Mouse (Mus musculus): Measurements from ENCODE around the gene Bid. TPM values are rescaled to one million over a fixed set of nuclear protein-coding genes. Genes with fewer than 3 reads are reported as not detected.
"Not testable (repeated sequence)": the region's sequence is repeated elsewhere in the genome, so short reads cannot be mapped to it uniquely, and the experiment has no call there.

Gene Bid
- polyA plus RNA-seq, 1 experiment: 28.9 TPM

- Histone ChIP-seq H3K27ac (ENCODE audit: insufficient read depth, low read depth, low read length) (no peak overlapping the region), H3K4me1 (ENCODE audit: control insufficient read depth, insufficient read depth, low read length) (peaks cover 13% of the 10 kb centered on the region), H3K4me3 (ENCODE audit: insufficient read depth, low read length) (no peak overlapping the region)
- TF ChIP-seq CTCF (IDR thresholded peaks at IDR 0.05; ENCODE audit: low read depth, low read length): no peak
- TF ChIP-seq POLR2A (IDR thresholded peaks at IDR 0.05; ENCODE audit: borderline replicate concordance, low read depth, low read length): no peak
These were observed 21.5 kb upstream of the Bid start for GRCm38 (mm10) chr6:120937999-120938608.

GRCm38 (mm10) chr6:120937104-120937617 lies 20.5 kb upstream of the Bid start:
- TF ChIP-seq CTCF (IDR thresholded peaks at IDR 0.05; ENCODE audit: low read depth, low read length) (no peak), POLR2A (IDR thresholded peaks at IDR 0.05; ENCODE audit: borderline replicate concordance, low read depth, low read length) (no peak)
- Histone ChIP-seq H3K27ac (ENCODE audit: insufficient read depth, low read depth, low read length) (no peak overlapping the region), H3K4me3 (ENCODE audit: insufficient read depth, low read length) (no peak overlapping the region), H3K4me1 (ENCODE audit: control insufficient read depth, insufficient read depth, low read length) (peaks cover 18% of the 10 kb centered on the region)

- Histone ChIP-seq H3K27ac (ENCODE audit: insufficient read depth, low read depth, low read length) (no peak overlapping the region), H3K4me1 (ENCODE audit: control insufficient read depth, insufficient read depth, low read length) (peaks cover 22% of the 10 kb centered on the region), H3K4me3 (ENCODE audit: insufficient read depth, low read length) (no peak overlapping the region)
- TF ChIP-seq POLR2A (IDR thresholded peaks at IDR 0.05; ENCODE audit: borderline replicate concordance, low read depth, low read length) (no peak), CTCF (IDR thresholded peaks at IDR 0.05; ENCODE audit: low read depth, low read length) (no peak)
These were observed 17.5 kb upstream of the Bid start for GRCm38 (mm10) chr6:120934176-120934575.

- Histone ChIP-seq H3K4me3 (ENCODE audit: insufficient read depth, low read length) (no peak overlapping the region), H3K27ac (ENCODE audit: insufficient read depth, low read depth, low read length) (no peak overlapping the region), H3K4me1 (ENCODE audit: control insufficient read depth, insufficient read depth, low read length) (peaks cover 22% of the 10 kb centered on the region)
- TF ChIP-seq CTCF (IDR thresholded peaks at IDR 0.05; ENCODE audit: low read depth, low read length): no peak
- TF ChIP-seq POLR2A (IDR thresholded peaks at IDR 0.05; ENCODE audit: borderline replicate concordance, low read depth, low read length): no peak
These were observed 17.0 kb upstream of the Bid start for GRCm38 (mm10) chr6:120933670-120934069.

- TF ChIP-seq POLR2A (IDR thresholded peaks at IDR 0.05; ENCODE audit: borderline replicate concordance, low read depth, low read length) (no peak), CTCF (IDR thresholded peaks at IDR 0.05; ENCODE audit: low read depth, low read length) (no peak)
- no peak overlapping the region for H3K27ac ChIP-seq (ENCODE audit: insufficient read depth, low read depth, low read length)
- peaks cover 24% of the 10 kb centered on the region for H3K4me1 ChIP-seq (ENCODE audit: control insufficient read depth, insufficient read depth, low read length)
- H3K4me3 ChIP-seq (ENCODE audit: insufficient read depth, low read length): no peak overlapping the region
These were observed 15.9 kb upstream of the Bid start for GRCm38 (mm10) chr6:120932597-120932996.

GRCm38 (mm10) chr6:120930450-120931306 lies 14.0 kb upstream of the Bid start:
- H3K4me3 ChIP-seq (ENCODE audit: insufficient read depth, low read length): no peak overlapping the region
- no peak overlapping the region for H3K27ac ChIP-seq (ENCODE audit: insufficient read depth, low read depth, low read length)

GRCm38 (mm10) chr6:120929421-120929820 lies 12.8 kb upstream of the Bid start:
- TF ChIP-seq CTCF (IDR thresholded peaks at IDR 0.05; ENCODE audit: low read depth, low read length) (no peak), POLR2A (IDR thresholded peaks at IDR 0.05; ENCODE audit: borderline replicate concordance, low read depth, low read length) (no peak)
- Histone ChIP-seq H3K27ac (ENCODE audit: insufficient read depth, low read depth, low read length) (no peak overlapping the region), H3K4me1 (ENCODE audit: control insufficient read depth, insufficient read depth, low read length) (peaks cover 34% of the 10 kb centered on the region), H3K4me3 (ENCODE audit: insufficient read depth, low read length) (no peak overlapping the region)

More at GRCm38 (mm10) chr6:120930450-120931306, 14.0 kb upstream of the Bid start:
- TF ChIP-seq POLR2A (IDR thresholded peaks at IDR 0.05; ENCODE audit: borderline replicate concordance, low read depth, low read length) (no peak), CTCF (IDR thresholded peaks at IDR 0.05; ENCODE audit: low read depth, low read length) (no peak)
- peaks cover 34% of the 10 kb centered on the region for H3K4me1 ChIP-seq (ENCODE audit: control insufficient read depth, insufficient read depth, low read length)

GRCm38 (mm10) chr6:120927765-120928164 lies 11.1 kb upstream of the Bid start:
- Histone ChIP-seq H3K4me1 (ENCODE audit: control insufficient read depth, insufficient read depth, low read length) (peaks cover 28% of the 10 kb centered on the region), H3K27ac (ENCODE audit: insufficient read depth, low read depth, low read length) (0 out of 2 replicates have a peak overlapping the region, but pooled peaks have one; percentile 5), H3K4me3 (ENCODE audit: insufficient read depth, low read length) (no peak overlapping the region)
- TF ChIP-seq CTCF (IDR thresholded peaks at IDR 0.05; ENCODE audit: low read depth, low read length) (no peak), POLR2A (IDR thresholded peaks at IDR 0.05; ENCODE audit: borderline replicate concordance, low read depth, low read length) (no peak)

- TF ChIP-seq POLR2A (IDR thresholded peaks at IDR 0.05; ENCODE audit: borderline replicate concordance, low read depth, low read length): no peak
- H3K27ac ChIP-seq (ENCODE audit: insufficient read depth, low read depth, low read length): no peak overlapping the region
- no peak overlapping the region for H3K4me3 ChIP-seq (ENCODE audit: insufficient read depth, low read length)
- peaks cover 19% of the 10 kb centered on the region for H3K4me1 ChIP-seq (ENCODE audit: control insufficient read depth, insufficient read depth, low read length)
These were observed 10.2 kb upstream of the Bid start for GRCm38 (mm10) chr6:120926880-120927279.

GRCm38 (mm10) chr6:120924791-120925321 lies 8.2 kb upstream of the Bid start:
- peaks cover 18% of the 10 kb centered on the region for H3K4me1 ChIP-seq (ENCODE audit: control insufficient read depth, insufficient read depth, low read length)
- not testable (repeated sequence) for H3K4me3 ChIP-seq (ENCODE audit: insufficient read depth, low read length); H3K27ac ChIP-seq (ENCODE audit: insufficient read depth, low read depth, low read length)

Measured in bone marrow macrophage, adult 2 months (primary cell).